In genomic region chr8:17984779-17985178, GRCm38 (mm10) we compare ENCODE assay signal across 28 mouse cellular contexts.
"Had no signal": no experiment of that assay in that cellular context is flagged by ENCODE, and none has a peak within 500 bp of the region (broad histone marks: within the 10 kb centered on the region; RNA-seq: fewer than 3 reads in every experiment).

No protein-coding gene starts in this region.

- H3K4me3 ChIP-seq: embryonic facial prominence, embryonic 10.5 days; embryonic facial prominence, embryonic 12.5 days; embryonic facial prominence, embryonic 13.5 days; embryonic facial prominence, embryonic 15.5 days; erythroblast, embryonic 14.5 days; forebrain, embryonic 10.5 days; forebrain, embryonic 12.5 days; forebrain, embryonic 13.5 days; forebrain, embryonic 15.5 days; gastrocnemius, adult 2 months had no signal

- H3K9ac ChIP-seq: embryonic facial prominence, embryonic 12.5 days; embryonic facial prominence, embryonic 13.5 days; embryonic facial prominence, embryonic 15.5 days; forebrain, embryonic 12.5 days; forebrain, embryonic 13.5 days; forebrain, embryonic 15.5 days; forebrain, postnatal 0 days had no signal

- DNase-seq: cerebellum, adult 2 months; cerebellum, adult 8-10 months; cerebellum, adult 9-10 months; cerebellum, adult 9-11 months; cerebellum, postnatal 10 days; cerebellum, postnatal 14 days; cerebellum, postnatal 25 days; cerebellum, postnatal 36 days; embryo, embryonic 11 days; forebrain, postnatal 0 days; gastrocnemius, adult 2 months; gastrocnemius, postnatal 10 days; gastrocnemius, postnatal 14 days; gastrocnemius, postnatal 25 days; gastrocnemius, postnatal 36 days; heart, adult 11 months; heart, adult 18-20 months had no signal

- H3K4me1 ChIP-seq: embryonic facial prominence, embryonic 10.5 days; embryonic facial prominence, embryonic 12.5 days; embryonic facial prominence, embryonic 13.5 days; embryonic facial prominence, embryonic 15.5 days; forebrain, embryonic 10.5 days; forebrain, embryonic 12.5 days; forebrain, embryonic 13.5 days; forebrain, embryonic 15.5 days had no signal

- H3K27me3 ChIP-seq: embryonic facial prominence, embryonic 12.5 days; embryonic facial prominence, embryonic 13.5 days; embryonic facial prominence, embryonic 15.5 days; forebrain, embryonic 12.5 days; forebrain, embryonic 13.5 days; forebrain, embryonic 15.5 days had no signal

- ATAC-seq: forebrain, embryonic 13.5 days; forebrain, embryonic 14.5 days; forebrain, embryonic 15.5 days; forebrain, embryonic 16.5 days; forebrain, postnatal 0 days had no signal

- H3K4me2 ChIP-seq: embryonic facial prominence, embryonic 12.5 days; embryonic facial prominence, embryonic 13.5 days; embryonic facial prominence, embryonic 15.5 days; forebrain, embryonic 12.5 days; forebrain, embryonic 13.5 days; forebrain, embryonic 15.5 days had no signal

- H3K36me3 ChIP-seq: embryonic facial prominence, embryonic 10.5 days; embryonic facial prominence, embryonic 12.5 days; embryonic facial prominence, embryonic 13.5 days; embryonic facial prominence, embryonic 15.5 days; forebrain, embryonic 10.5 days; forebrain, embryonic 12.5 days; forebrain, embryonic 15.5 days had no signal

- H3K27ac ChIP-seq: embryonic facial prominence, embryonic 10.5 days; embryonic facial prominence, embryonic 12.5 days; embryonic facial prominence, embryonic 13.5 days; embryonic facial prominence, embryonic 15.5 days; forebrain, embryonic 10.5 days; forebrain, embryonic 12.5 days; forebrain, embryonic 13.5 days; forebrain, embryonic 15.5 days; gastrocnemius, adult 2 months had no signal

- H3K9me3 ChIP-seq: embryonic facial prominence, embryonic 10.5 days; embryonic facial prominence, embryonic 12.5 days; embryonic facial prominence, embryonic 13.5 days; embryonic facial prominence, embryonic 15.5 days; forebrain, embryonic 10.5 days; forebrain, embryonic 12.5 days; forebrain, embryonic 13.5 days; forebrain, embryonic 15.5 days had no signal
